ENCODE assay signal across 14 mouse cellular contexts in genomic region chr15:6044511-6045256, GRCm38 (mm10).
A peak's percentile ranks its signal among the peaks of the same experiment; 100 is the strongest.
DNase-seq lines count a peak whose midpoint lies in the region; ATAC-seq lines count a peak whose summit lies in the region.
"Had no signal": no experiment of that assay in that cellular context is flagged by ENCODE, and none has a peak within 500 bp of the region (broad histone marks: within the 10 kb centered on the region; RNA-seq: fewer than 3 reads in every experiment).

No protein-coding gene starts in this region.

- no peaks in the 10 kb centered on the region for H3K27me3 ChIP-seq in intestine, embryonic 15.5 days (replicated peaks)
- H3K27me3 ChIP-seq: hindbrain, embryonic 15.5 days; midbrain, embryonic 12.5 days; Patski had no signal

- peak; percentile 56 for DNase-seq in CD4-positive, CD25-positive, alpha-beta regulatory T cell, adult 2 months (ENCODE audit: low read depth, low spot score)
- peak; percentile 46 for DNase-seq in large intestine, adult 2 months (ENCODE audit: low read depth, low spot score)
- no peak for DNase-seq in cerebellum, postnatal 25 days
- no peak for DNase-seq in urinary bladder, adult 2 months (ENCODE audit: low spot score)
- no peak for DNase-seq in thymus, postnatal 14 days
- DNase-seq: cerebellum, postnatal 36 days; left cerebral cortex, postnatal 4 days; thymus, postnatal 4 days had no signal

- H3K4me2 ChIP-seq in intestine, embryonic 15.5 days (replicated peaks): 0 out of 2 replicates have a peak overlapping the region, but pooled peaks have one; percentile 14
- H3K4me2 ChIP-seq: hindbrain, embryonic 15.5 days; midbrain, embryonic 12.5 days had no signal

- 40% methylated on average over 10 of the region's 10 CpGs for WGBS in intestine, embryonic 15.5 days
- 27% methylated on average over 10 of the region's 10 CpGs for WGBS in large intestine, adult 2 months

- no peaks in the 10 kb centered on the region for H3K9me3 ChIP-seq in intestine, embryonic 15.5 days
- H3K9me3 ChIP-seq: forebrain, embryonic 10.5 days; hindbrain, embryonic 15.5 days; midbrain, embryonic 12.5 days had no signal

- peak overlapping the region; percentile 60; the same call in 1 of the 2 replicates for H3K27ac ChIP-seq in intestine, embryonic 15.5 days
- H3K27ac ChIP-seq: forebrain, embryonic 10.5 days; hindbrain, embryonic 15.5 days; midbrain, embryonic 12.5 days had no signal

- H3K9ac ChIP-seq in intestine, embryonic 15.5 days: no peak overlapping the region
- H3K9ac ChIP-seq: hindbrain, embryonic 15.5 days; midbrain, embryonic 12.5 days had no signal

- no peak overlapping the region for H3K4me3 ChIP-seq in intestine, embryonic 15.5 days (replicated peaks)
- H3K4me3 ChIP-seq: forebrain, embryonic 10.5 days; hindbrain, embryonic 15.5 days; midbrain, embryonic 12.5 days had no signal

- H3K36me3 ChIP-seq in intestine, embryonic 15.5 days: no peaks in the 10 kb centered on the region
- H3K36me3 ChIP-seq: forebrain, embryonic 10.5 days; hindbrain, embryonic 15.5 days; midbrain, embryonic 12.5 days had no signal

- peak; percentile 78 for ATAC-seq in CD4-positive, CD25-positive, alpha-beta regulatory T cell, adult 4 months
- ATAC-seq in intestine, embryonic 15.5 days: peak; percentile 89
- ATAC-seq: Patski had no signal

- no peaks in the 10 kb centered on the region for H3K4me1 ChIP-seq in intestine, embryonic 15.5 days (replicated peaks)
- H3K4me1 ChIP-seq: forebrain, embryonic 10.5 days; hindbrain, embryonic 15.5 days; midbrain, embryonic 12.5 days had no signal

Comparison
In these comparisons a context has a peak if more than half of its experiments do, and no peak if none do; other contexts are left out.
1. DNase-seq: peak in CD4-positive, CD25-positive, alpha-beta regulatory T cell, adult 2 months (single experiment) and large intestine, adult 2 months (single experiment); none in cerebellum, postnatal 25 days (0 of 2), urinary bladder, adult 2 months (single experiment) and thymus, postnatal 14 days (single experiment).